Mouse (Mus musculus): ENCODE results near the gene Ints14. TPM values are rescaled to one million over a fixed set of nuclear protein-coding genes. Genes with fewer than 3 reads are reported as not detected.

The Ints14 gene
- total and polyA plus RNA-seq, 3 experiments: 30.1 to 58.2 (median 52.9) TPM

- in situ Hi-C loops (cut with MboI; ENCODE audit: low pct_ligation_motif_present, low pct_unique_long_range_greater_than_20kb, low sequenced_read_pairs): no loop called here
- dilution Hi-C loops (cut with MboI; ENCODE audit: extremely low pct_ligation_motif_present, extremely low pct_unique_long_range_greater_than_20kb, low sequenced_read_pairs): no loop called here
- H3K79me2 ChIP-seq (replicated peaks; ENCODE audit: control insufficient read depth, extremely low read depth, insufficient read depth, poor library complexity, severe bottlenecking): no peaks in the 10 kb centered on the region
- no peaks in the 10 kb centered on the region for H3K27me3 ChIP-seq (replicated peaks)
- DNase-seq (ENCODE audit: extremely low read depth): no peak
- no peak overlapping the region for H3K4me3 ChIP-seq (replicated peaks in 1 of 3; ENCODE audit: low read depth in 2 of 3, low read length in 2 of 3, poor library complexity in 1 of 3)
- H3K9ac ChIP-seq (ENCODE audit: insufficient read depth, low read depth): no peak overlapping the region
- TF ChIP-seq ZMIZ1 (IDR thresholded peaks at IDR 0.05; ENCODE audit: low read depth, low read length): no peak
- no peak for TF ChIP-seq HCFC1 (IDR thresholded peaks at IDR 0.05; ENCODE audit: low read depth, low read length)
- no peak for TF ChIP-seq MAX (IDR thresholded peaks at IDR 0.05; ENCODE audit: low read length)
- no peak for TF ChIP-seq ZC3H11A (IDR thresholded peaks at IDR 0.05; ENCODE audit: low read depth, low read length)
- TF ChIP-seq SMC3 (IDR thresholded peaks at IDR 0.05; ENCODE audit: low read depth, low read length): no peak
- no peak for TF ChIP-seq ZKSCAN1 (IDR thresholded peaks at IDR 0.05; ENCODE audit: borderline replicate concordance, low read depth, low read length)
- TF ChIP-seq NELFE (IDR thresholded peaks at IDR 0.05; ENCODE audit: low read depth, low read length): no peak
- TF ChIP-seq RCOR1 (conservative IDR thresholded peaks at IDR 0.05; ENCODE audit: low read depth, low read length): no peak
- no peak for TF ChIP-seq CHD2 (IDR thresholded peaks at IDR 0.05; ENCODE audit: low read length)
- TF ChIP-seq ELF1 (IDR thresholded peaks at IDR 0.05; ENCODE audit: low read depth, low read length): no peak
- TF ChIP-seq NRF1 (IDR thresholded peaks at IDR 0.05; ENCODE audit: low read depth, low read length): no peak
- peaks cover 5% of the 10 kb centered on the region for H3K9me3 ChIP-seq (replicated peaks; ENCODE audit: low read length)
- no peaks in the 10 kb centered on the region for H3K36me3 ChIP-seq (replicated peaks in 1 of 2; ENCODE audit: control insufficient read depth in 1 of 2, insufficient read depth in 1 of 2, low read length in 1 of 2)
- no peak overlapping the region for H3K4me2 ChIP-seq (ENCODE audit: insufficient read depth, low read depth, poor library complexity, severe bottlenecking)
- H3K4me1 ChIP-seq (ENCODE audit: control insufficient read depth in 1 of 2, insufficient read depth in 2 of 2): peaks cover 4 to 12% of the 10 kb centered on the region in 2 experiments
- H3K27ac ChIP-seq (ENCODE audit: insufficient read depth, low read depth): no peak overlapping the region
Observed at GRCm38 (mm10) chr9:65027241-65027640, 66.5 kb downstream of the Ints14 start.

- no peaks in the 10 kb centered on the region for H3K27me3 ChIP-seq (replicated peaks)
- dilution Hi-C loops (cut with MboI; ENCODE audit: extremely low pct_ligation_motif_present, extremely low pct_unique_long_range_greater_than_20kb, low sequenced_read_pairs): no loop called here
Observed at GRCm38 (mm10) chr9:65028313-65028712, 67.6 kb downstream of the Ints14 start.

More at GRCm38 (mm10) chr9:65028313-65028712, 67.6 kb downstream of the Ints14 start:
- in situ Hi-C loops (cut with MboI; ENCODE audit: low pct_ligation_motif_present, low pct_unique_long_range_greater_than_20kb, low sequenced_read_pairs): no loop called here
- H3K79me2 ChIP-seq (replicated peaks; ENCODE audit: control insufficient read depth, extremely low read depth, insufficient read depth, poor library complexity, severe bottlenecking): peaks cover 5% of the 10 kb centered on the region
- no peak overlapping the region for H3K4me2 ChIP-seq (ENCODE audit: insufficient read depth, low read depth, poor library complexity, severe bottlenecking)
- no peak overlapping the region for H3K9ac ChIP-seq (ENCODE audit: insufficient read depth, low read depth)
- TF ChIP-seq MYC (IDR thresholded peaks at IDR 0.05; ENCODE audit: low read depth, low read length) (no peak), JUN (IDR thresholded peaks at IDR 0.05; ENCODE audit: insufficient read depth, low read depth, low read length) (no peak), MAX (IDR thresholded peaks at IDR 0.05; ENCODE audit: low read length) (no peak), TCF12 (IDR thresholded peaks at IDR 0.05; ENCODE audit: low read depth, low read length) (no peak), GABPA (IDR thresholded peaks at IDR 0.05; ENCODE audit: insufficient replicate concordance, low read depth, low read length) (no peak), ZKSCAN1 (IDR thresholded peaks at IDR 0.05; ENCODE audit: borderline replicate concordance, low read depth, low read length) (no peak), CTCF (conservative IDR thresholded peaks at IDR 0.05 in 1 of 2, IDR thresholded peaks at IDR 0.05 in 1 of 2; ENCODE audit: low read depth in 2 of 2, low read length in 2 of 2) (no peak), RCOR1 (conservative IDR thresholded peaks at IDR 0.05; ENCODE audit: low read depth, low read length) (no peak), ZNF384 (IDR thresholded peaks at IDR 0.05; ENCODE audit: low read depth, low read length) (no peak), POLR2AphosphoS2 (IDR thresholded peaks at IDR 0.05; ENCODE audit: low read depth, low read length) (no peak), KAT2A (IDR thresholded peaks at IDR 0.05; ENCODE audit: insufficient replicate concordance, low read length) (no peak), E2F4 (IDR thresholded peaks at IDR 0.05; ENCODE audit: insufficient replicate concordance, low read depth, low read length) (no peak), MAZ (IDR thresholded peaks at IDR 0.05; ENCODE audit: low read depth, low read length) (no peak), NELFE (IDR thresholded peaks at IDR 0.05; ENCODE audit: low read depth, low read length) (no peak), TBP (conservative IDR thresholded peaks at IDR 0.05; ENCODE audit: low read depth, low read length) (no peak), IRF4 (IDR thresholded peaks at IDR 0.05; ENCODE audit: low read depth, low read length) (no peak)
- no peaks in the 10 kb centered on the region for H3K36me3 ChIP-seq (replicated peaks in 1 of 2; ENCODE audit: control insufficient read depth in 1 of 2, insufficient read depth in 1 of 2, low read length in 1 of 2)
- H3K27ac ChIP-seq (ENCODE audit: insufficient read depth, low read depth): no peak overlapping the region
- H3K4me1 ChIP-seq (ENCODE audit: control insufficient read depth in 1 of 2, insufficient read depth in 2 of 2): peaks cover 0 to 6% of the 10 kb centered on the region in 2 experiments; a peak in 2 of 4 replicates
- H3K4me3 ChIP-seq (replicated peaks in 1 of 3; ENCODE audit: low read depth in 2 of 3, low read length in 2 of 3, poor library complexity in 1 of 3): no peak overlapping the region
- DNase-seq (ENCODE audit: extremely low read depth): no peak
- peaks cover 5% of the 10 kb centered on the region for H3K9me3 ChIP-seq (replicated peaks; ENCODE audit: low read length)

All from CH12.LX (cell line).